Mouse (Mus musculus) c-Kit-positive CD71-negative TER-119-negative erythroid progenitor cells, embryonic 14.5 days (primary cell): ENCODE measurements around the gene Cd7.
"Not testable (repeated sequence)": the region's sequence is repeated elsewhere in the genome, so short reads cannot be mapped to it uniquely, and the experiment has no call there.

Experiments
- DNase-seq: peaks from one replicate; pipeline ENCODE4 v3.0.0-alpha.2; 2013; ENCODE audit warnings: low read depth

Cd7 gene

DNA sequence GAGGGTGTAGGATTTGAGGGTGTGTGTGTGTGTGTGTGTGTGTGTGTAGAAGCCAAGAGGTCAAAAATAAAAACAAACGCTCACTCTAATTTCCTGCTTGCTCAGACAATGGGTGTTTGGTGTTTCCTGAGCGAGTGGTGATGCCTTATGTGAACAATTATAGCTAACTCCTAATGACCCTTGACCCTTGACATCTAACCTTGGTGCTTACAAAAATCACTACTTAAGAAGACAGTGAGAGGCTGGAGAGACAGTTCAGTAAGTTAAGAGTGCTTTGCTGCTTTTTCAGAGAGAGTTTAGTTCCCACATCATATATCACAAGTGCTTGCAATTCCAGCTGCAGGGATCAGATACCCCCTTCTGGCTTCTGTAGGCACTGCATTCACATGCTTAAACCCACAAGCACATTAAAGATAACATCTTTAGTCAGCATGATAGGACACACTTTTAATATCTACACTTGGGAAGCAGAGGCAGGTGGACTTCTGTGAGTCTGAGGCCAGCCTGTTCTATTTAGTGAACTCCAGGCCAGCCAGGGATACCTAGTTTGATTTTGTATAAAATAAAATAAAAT, 8.7 kb upstream of the Cd7 start:
- DNase-seq, result no peak

- DNase-seq, result no peak
Observed at GRCm38 (mm10) chr11:121045286-121045685, 6.1 kb upstream of the Cd7 start.

GRCm38 (mm10) chr11:121043025-121043424, 3.8 kb upstream of the Cd7 start:
- DNase-seq, result not testable (repeated sequence)

DNA sequence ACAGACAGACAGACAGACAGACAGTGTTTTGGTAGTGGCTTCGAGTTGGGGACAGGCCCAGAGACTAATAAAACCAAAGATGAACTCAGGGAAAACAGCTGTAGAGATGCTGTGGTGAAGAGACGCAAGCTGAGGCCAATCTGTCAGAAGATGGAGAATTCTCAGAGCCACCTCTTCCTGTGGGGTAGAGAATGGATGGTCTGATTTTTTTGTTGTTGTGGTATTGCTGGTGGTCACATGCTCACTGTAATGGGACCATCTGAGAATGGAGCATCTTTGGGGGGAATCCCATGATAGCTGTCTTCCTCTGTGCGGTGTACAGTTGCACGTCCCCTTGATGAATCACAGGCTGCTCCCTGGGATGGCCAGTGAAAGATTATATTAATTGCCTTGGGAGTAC, 3.3 kb upstream of the Cd7 start:
- DNase-seq, result no peak

DNA sequence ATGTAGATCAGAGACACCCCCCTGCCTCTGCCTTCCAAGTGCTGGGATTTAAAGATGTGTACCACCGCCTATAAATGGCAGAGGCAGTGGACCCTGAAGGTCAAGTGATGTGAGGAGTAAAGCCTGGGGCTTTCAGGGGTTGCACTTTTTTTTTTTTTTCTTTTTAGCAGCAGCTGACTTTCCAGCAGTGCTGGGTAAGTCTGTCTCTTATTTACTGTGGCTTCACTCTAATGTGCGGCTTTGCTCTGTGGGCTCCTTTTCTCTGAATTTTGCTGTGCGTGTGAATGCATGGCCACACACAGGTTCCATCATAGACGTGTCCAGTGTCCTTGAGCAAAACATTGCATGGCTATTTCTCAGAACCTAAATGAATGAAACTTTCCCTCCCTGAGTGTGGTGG, 2.4 kb upstream of the Cd7 start:
- no peak for DNase-seq

- DNase-seq, result peak; percentile 86
Observed at GRCm38 (mm10) chr11:121041212-121041611, 2.0 kb upstream of the Cd7 start.

GRCm38 (mm10) chr11:121038366-121039240, 615 bp downstream of the Cd7 start:
- DNase-seq, result no peak

- no peak for DNase-seq
Observed at GRCm38 (mm10) chr11:121033118-121033517, 6.1 kb downstream of the Cd7 start.

DNA sequence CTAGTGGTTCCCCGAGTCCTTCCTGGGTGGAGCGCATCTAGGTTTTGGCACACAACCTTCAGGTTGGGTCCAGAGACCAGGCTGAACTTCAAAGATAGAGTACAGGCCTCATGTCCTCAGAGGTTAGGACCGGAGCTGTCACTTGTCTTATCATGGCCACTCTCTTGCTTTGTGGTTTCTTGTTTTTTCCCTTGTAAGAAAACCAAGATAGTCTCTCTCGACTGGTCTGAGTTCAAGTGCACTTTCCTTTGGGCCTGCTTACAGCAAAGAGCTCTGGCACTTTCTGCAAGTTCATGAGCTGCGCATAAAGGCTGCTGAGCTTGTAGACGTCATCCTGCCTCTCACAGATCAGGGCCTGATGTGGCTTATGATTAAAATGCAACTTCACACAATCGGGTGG, 12.0 kb downstream of the Cd7 start:
- DNase-seq, result no peak

DNA sequence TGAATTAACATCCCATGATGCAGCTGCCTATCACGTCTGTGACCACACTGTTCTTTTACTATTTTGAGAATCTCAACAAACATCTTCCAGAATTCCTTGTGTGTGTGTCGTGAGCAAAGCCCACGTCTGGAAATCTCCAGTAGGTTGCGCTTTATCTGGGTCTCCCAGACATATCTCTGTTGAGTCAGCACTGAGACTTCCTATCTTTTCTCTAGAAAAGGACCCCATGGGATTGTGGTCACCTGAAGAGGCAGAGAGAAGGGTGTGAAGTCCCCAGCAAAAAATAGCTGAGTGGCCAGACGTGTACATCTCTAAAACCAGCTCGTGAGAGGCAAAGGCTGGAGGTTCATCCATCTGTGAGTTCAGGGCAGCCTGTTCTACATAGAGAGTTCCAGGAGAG, 15.1 kb downstream of the Cd7 start:
- no peak for DNase-seq

DNA sequence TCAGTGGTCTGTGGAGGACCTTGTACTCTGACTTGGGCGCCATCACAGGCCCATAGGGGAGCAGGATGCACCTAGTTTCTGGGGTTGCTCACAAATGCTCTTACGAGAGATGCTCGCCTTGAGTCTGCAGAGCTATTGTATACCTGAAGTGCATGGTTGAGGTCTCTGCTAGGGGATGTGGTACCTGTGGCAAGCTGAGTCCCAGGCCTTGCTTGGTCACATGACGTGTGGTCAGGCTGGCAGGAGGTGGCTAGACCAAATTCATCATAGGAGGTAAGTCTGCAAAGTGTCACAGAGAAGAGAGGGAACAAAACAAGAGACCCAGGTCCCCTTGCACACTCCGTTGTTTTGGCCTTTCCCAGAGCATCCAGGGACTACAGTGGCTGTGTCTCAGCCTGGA, 19.7 kb downstream of the Cd7 start:
- DNase-seq, result no peak

DNA sequence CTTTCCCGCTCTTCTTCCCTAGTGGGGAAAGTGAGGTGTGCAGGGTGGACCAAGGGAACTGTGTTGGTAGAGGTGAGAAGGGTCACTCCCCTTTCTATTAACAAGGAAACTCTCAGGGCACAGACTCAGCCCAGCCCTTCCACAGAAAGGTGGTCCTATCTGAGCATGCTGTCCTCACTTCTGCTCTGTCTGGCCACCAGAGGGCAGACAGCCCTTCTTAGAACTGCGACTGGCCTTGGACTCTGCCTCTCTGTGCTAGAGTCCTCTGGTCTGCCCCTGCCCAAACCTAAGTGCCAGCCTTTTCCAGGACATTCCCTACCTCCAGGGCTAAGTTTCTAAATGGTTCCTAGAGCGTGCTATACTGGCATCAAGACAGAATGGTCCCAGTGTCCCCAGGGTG, 21.5 kb downstream of the Cd7 start:
- DNase-seq, result peak; percentile 58

- no peak for DNase-seq
Observed at GRCm38 (mm10) chr11:121015472-121015871, 23.7 kb downstream of the Cd7 start.

DNA sequence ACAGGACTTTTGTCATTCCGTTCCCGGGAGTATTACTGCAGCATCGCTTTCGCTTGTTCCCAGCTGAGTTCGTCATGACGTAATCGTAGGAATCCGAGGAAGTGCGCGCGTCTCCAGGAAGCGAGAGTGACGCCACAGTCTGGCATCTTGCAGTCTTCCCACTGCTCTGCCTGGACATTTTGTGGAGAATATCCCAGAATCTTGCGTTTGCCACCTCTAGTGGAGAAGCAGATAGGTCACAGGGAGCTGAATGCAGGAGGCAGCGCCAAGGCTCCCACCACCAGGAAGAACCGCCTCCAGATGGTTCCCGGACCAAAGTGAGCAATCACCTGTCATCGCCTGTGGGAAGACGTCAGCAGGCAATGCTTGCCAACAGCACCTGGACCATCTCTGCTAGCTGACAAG, 24.3 kb downstream of the Cd7 start:
- no peak for DNase-seq

- DNase-seq, result no peak
Observed at GRCm38 (mm10) chr11:121013656-121014055, 25.6 kb downstream of the Cd7 start.

DNA sequence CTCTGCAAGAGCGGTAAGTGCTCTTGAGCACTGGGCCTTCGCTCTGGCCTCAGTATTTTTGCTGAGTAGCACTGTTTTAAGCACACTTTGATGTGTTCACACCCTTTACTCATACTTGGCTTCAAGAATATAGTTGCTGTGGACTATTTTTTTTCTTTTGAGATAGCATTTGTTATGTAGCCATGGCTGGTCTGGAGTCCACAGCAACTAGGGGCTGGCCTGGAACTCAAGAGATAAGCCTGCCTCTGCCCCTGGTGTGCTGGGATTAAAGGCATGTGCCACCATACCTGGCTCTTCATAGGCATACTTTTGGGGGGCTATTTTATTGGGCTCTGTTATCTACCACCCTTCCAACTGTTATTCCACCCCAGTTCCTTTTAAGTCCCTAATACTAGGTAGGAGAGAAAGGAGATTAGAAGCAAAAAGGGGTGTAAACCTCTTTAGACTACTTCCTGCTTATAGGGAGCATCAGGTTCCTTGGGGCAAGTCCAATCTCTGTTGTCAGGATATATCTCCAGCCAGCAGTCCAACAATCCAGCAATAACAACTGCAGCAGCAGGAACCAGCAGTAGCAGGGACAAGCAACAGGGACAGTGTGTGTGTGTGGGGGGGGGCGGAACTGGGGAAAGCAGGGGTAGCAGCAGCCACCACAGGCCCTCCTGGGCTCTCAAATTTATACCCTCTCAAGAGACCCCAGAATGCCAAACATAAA, 29.0 kb downstream of the Cd7 start:
- DNase-seq, result no peak

GRCm38 (mm10) chr11:121006184-121006583, 33.0 kb downstream of the Cd7 start:
- DNase-seq, result no peak

DNA sequence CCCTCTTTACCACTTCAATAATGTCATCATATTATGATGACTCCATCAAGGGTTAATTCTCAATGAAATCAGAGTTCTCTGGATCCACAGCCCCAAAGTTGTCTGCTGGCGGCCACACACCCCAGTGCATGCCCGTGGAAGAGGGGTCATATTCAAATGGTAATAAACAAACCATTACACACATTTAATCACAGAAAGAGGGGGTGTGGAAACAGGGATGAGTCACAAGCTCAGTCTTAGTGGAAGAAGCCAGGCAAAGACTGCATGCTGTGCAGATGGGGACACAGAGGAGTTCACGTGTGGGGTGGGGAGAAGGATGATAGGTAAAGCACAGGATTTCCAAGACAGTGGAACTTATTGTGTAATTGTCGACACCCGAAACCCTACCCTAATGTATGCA, 34.9 kb downstream of the Cd7 start:
- DNase-seq, result no peak

DNA sequence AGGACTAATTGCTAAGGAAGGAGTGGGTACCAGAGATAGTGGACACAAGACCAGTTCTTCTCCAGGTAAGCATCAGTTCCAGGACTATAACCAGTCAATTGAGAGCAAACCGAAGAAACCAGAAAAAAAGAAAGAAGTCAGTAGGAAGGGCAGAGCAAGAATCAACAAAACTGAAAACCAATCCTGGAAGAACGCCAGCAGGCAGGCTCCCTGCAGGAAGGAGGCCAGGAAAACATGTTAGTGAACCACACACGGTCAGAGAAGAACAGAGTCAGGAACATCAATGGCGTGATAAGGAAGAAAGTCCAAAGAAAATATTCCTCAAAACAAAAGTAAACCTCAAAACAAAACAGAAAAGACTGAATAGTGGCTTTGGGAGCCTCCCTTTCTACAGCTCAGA, 37.3 kb downstream of the Cd7 start:
- no peak for DNase-seq

DNA sequence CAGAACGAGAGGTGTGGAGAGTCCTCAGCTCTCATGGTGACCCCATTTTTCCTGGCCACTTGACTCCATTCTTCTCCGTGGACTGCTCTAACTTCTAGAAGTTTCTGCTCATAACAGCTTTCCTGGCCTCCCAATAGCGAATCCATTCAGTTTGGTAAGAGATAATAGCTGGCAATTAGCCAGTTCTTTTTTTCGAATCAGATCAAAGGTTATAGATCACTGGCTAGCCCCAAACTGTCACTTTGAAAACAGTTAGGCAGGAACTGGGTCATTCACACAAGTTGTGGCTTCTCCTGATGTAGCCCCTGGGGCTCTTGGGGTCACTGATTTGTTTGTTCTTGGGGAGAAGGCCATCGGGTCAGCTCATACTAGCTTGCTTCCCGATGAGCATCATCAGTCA, 44.5 kb downstream of the Cd7 start:
- DNase-seq, result no peak

DNA sequence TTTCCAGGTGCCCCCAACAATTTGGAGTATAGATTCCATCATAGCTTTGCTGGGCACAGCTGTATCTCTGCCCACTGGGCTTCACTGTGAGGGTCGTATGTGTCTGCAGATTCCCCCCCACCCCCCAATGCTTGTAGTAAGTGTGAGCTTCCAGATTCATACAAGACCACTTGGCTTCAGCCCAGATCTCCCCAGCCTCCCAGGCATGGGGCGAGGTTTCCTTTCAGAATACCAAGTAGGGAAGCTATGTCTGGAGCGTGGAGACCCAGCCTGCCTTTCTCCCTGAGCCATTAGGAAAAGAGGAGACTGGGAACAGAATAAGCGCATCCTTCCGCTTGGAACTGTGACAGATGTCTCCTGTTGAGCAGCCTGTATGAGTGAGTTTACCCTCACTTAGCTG, 45.6 kb downstream of the Cd7 start:
- no peak for DNase-seq

GRCm38 (mm10) chr11:120993080-120993479, 46.1 kb downstream of the Cd7 start:
- no peak for DNase-seq

GRCm38 (mm10) chr11:120991791-120992190, 47.4 kb downstream of the Cd7 start:
- no peak for DNase-seq
